Mouse (Mus musculus) cortical plate, adult 2 months (tissue): ENCODE measurements around the gene Rbm11.

Source experiments
- CTCF ChIP-seq: fragments of 200-500 bp; IDR thresholded peaks from 2 replicates; pipeline ENCODE4 v1.5.1; 2011; ENCODE audit warnings: mild to moderate bottlenecking, control low read depth, low read length; ENCODE audit not compliant: insufficient read depth; ENCODE audit errors: extremely low read depth
- POLR2A ChIP-seq: fragments of 200-500 bp; IDR thresholded peaks from 2 replicates; pipeline ENCODE4 v1.6.1; 2011; ENCODE audit warnings: mild to moderate bottlenecking, low read length, control low read depth; ENCODE audit not compliant: insufficient read depth; ENCODE audit errors: extremely low read depth

GRCm38 (mm10) chr16:75612561-75612960, 19.9 kb downstream of the Rbm11 start:
- TF ChIP-seq CTCF (no peak), POLR2A (no peak)
